Mouse (Mus musculus) heart, postnatal 0 days (tissue): ENCODE results near the gene Tdp1. TPM values are rescaled to one million over a fixed set of nuclear protein-coding genes. Genes with fewer than 3 reads are reported as not detected.

Experiments
- ATAC-seq: fragments of 200-750 bp; cut with Nextera tagmentation; 2 replicates; pipeline ENCODE4 v1.8.0; 2017; ENCODE audit warnings: low read depth, moderate number of reproducible peaks, moderate library complexity; ENCODE audit not compliant: insufficient read depth
- DNase-seq: peaks from one replicate; pipeline ENCODE4 v3.0.0-alpha.2; 2016; ENCODE audit warnings: low spot score
- H3K27ac ChIP-seq: fragments of 300-500 bp; sonication (generic); 2 replicates; pipeline ENCODE4 v1.5.1; 2014; ENCODE audit warnings: low read depth, mild to moderate bottlenecking
- H3K27me3 ChIP-seq: fragments of 300-500 bp; sonication (generic); 2 replicates; pipeline ENCODE4 v1.6.1; 2014; ENCODE audit warnings: low read length, mixed read lengths; ENCODE audit not compliant: control insufficient read depth, insufficient read depth
- H3K36me3 ChIP-seq: fragments of 300-500 bp; sonication (generic); replicated peaks from 2 replicates; pipeline ENCODE4 v1.6.1; 2014; ENCODE audit warnings: low read length, mixed read lengths; ENCODE audit not compliant: control insufficient read depth, insufficient read depth
- H3K4me1 ChIP-seq: fragments of 300-500 bp; sonication (generic); 2 replicates; pipeline ENCODE4 v1.6.1; 2014; ENCODE audit warnings: antibody characterized with exemption; ENCODE audit not compliant: control insufficient read depth, insufficient read depth
- H3K4me2 ChIP-seq: fragments of 300-500 bp; sonication (generic); 2 replicates; pipeline ENCODE4 v1.6.1; 2014; ENCODE audit warnings: low read depth, mild to moderate bottlenecking, low read length, moderate library complexity
- H3K4me3 ChIP-seq: fragments of 300-500 bp; sonication (generic); 2 replicates; pipeline ENCODE4 v1.5.1; 2014; ENCODE audit warnings: low read depth, low read length
- H3K9ac ChIP-seq: fragments of 300-500 bp; sonication (generic); replicated peaks from 2 replicates; pipeline ENCODE4 v1.6.1; 2014; ENCODE audit warnings: low read depth, low read length, mixed read lengths
- H3K9me3 ChIP-seq: fragments of 300-500 bp; sonication (generic); replicated peaks from 2 replicates; pipeline ENCODE4 v1.6.1; 2016; ENCODE audit warnings: low read length; ENCODE audit not compliant: control insufficient read depth
- CTCF ChIP-seq: IDR thresholded peaks from 2 replicates; pipeline ENCODE4 v1.5.1; 2016; ENCODE audit warnings: antibody characterized with exemption, control low read depth, low read depth
- EP300 ChIP-seq: IDR thresholded peaks from 2 replicates; pipeline ENCODE4 v1.6.1; 2016; ENCODE audit warnings: antibody characterized with exemption, low read depth
- WGBS: fragments of 180-500 bp; shearing (Covaris S2); extraction: QIAGEN DNeasy Blood & Tissue Kit; methylation state at CpG from one replicate; pipeline ENCODE4 v1.1.7; 2014; 5-methylcytosine and 5-hydroxymethylcytosine counted together
- polyA plus RNA-seq: library from polyadenylated mRNA; unstranded; fragments of >200 nt; fragmentation: Nextera tagmentation; extraction: Ambion mirVana; gene quantifications from 2 replicates; pipeline ENCODE4 v1.2.1, GENCODE M21; 2015
- total RNA-seq: library from RNA; depleted of rRNA; stranded (reverse); fragments of >200 nt; gene quantifications from 2 replicates; pipeline ENCODE4 v1.2.3, GENCODE M21; 2014; ENCODE audit warnings: low replicate concordance

Tdp1 gene
- total and polyA plus RNA-seq, 2 experiments from 2014 or later, result 8.8 to 13.7 TPM

- no peak overlapping the region for H3K9ac ChIP-seq
- no peaks in the 10 kb centered on the region for H3K9me3 ChIP-seq
- TF ChIP-seq EP300 (no peak), CTCF (no peak)
- ATAC-seq (no peak), DNase-seq (no peak)
- 0 out of 2 replicates have a peak, but pooled peaks cover 8% of the 10 kb centered on the region for H3K36me3 ChIP-seq
- no peak overlapping the region for H3K4me2 ChIP-seq
- no peaks in the 10 kb centered on the region for H3K4me1 ChIP-seq
- H3K4me3 ChIP-seq, result no peak overlapping the region
- no peak overlapping the region for H3K27ac ChIP-seq
- H3K27me3 ChIP-seq, result peaks cover 13% of the 10 kb centered on the region
These were observed 75.0 kb downstream of the Tdp1 start for GRCm38 (mm10) chr12:99959291-99959690.

- Histone ChIP-seq H3K27ac (no peak overlapping the region), H3K27me3 (peaks cover 20% of the 10 kb centered on the region), H3K36me3 (0 out of 2 replicates have a peak, but pooled peaks cover 8% of the 10 kb centered on the region), H3K4me1 (peaks cover 6% of the 10 kb centered on the region; the same call in 1 of the 2 replicates), H3K9me3 (no peaks in the 10 kb centered on the region), H3K4me3 (no peak overlapping the region), H3K4me2 (no peak overlapping the region), H3K9ac (no peak overlapping the region)
- TF ChIP-seq EP300 (no peak), CTCF (no peak)
- DNase-seq (no peak), ATAC-seq (no peak)
- WGBS, result 19% methylated on average over 10 of the region's 10 CpGs
These were observed 75.6 kb downstream of the Tdp1 start for GRCm38 (mm10) chr12:99959930-99960329.

GRCm38 (mm10) chr12:99960675-99961074, 76.4 kb downstream of the Tdp1 start:
- 0 out of 2 replicates have a peak, but pooled peaks cover 2% of the 10 kb centered on the region for H3K36me3 ChIP-seq
- peaks cover 27% of the 10 kb centered on the region for H3K27me3 ChIP-seq
- WGBS, result 67% methylated on average over 7 of the region's 7 CpGs
- ATAC-seq, result no peak
- H3K4me1 ChIP-seq, result peaks cover 11% of the 10 kb centered on the region; the same call in 1 of the 2 replicates
- no peak overlapping the region for H3K4me3 ChIP-seq
- no peak for TF ChIP-seq EP300
- no peak for TF ChIP-seq CTCF
- no peak overlapping the region for H3K27ac ChIP-seq
- H3K9me3 ChIP-seq, result no peaks in the 10 kb centered on the region
- no peak for DNase-seq
- H3K4me2 ChIP-seq, result no peak overlapping the region
- no peak overlapping the region for H3K9ac ChIP-seq

GRCm38 (mm10) chr12:99964301-99965202, 80.2 kb downstream of the Tdp1 start, which contains the start of gene Kcnk13:
Kcnk13 (plus strand) TSS chr12:99964499.
- peaks cover 16% of the 10 kb centered on the region; the same call in 1 of the 2 replicates for H3K4me1 ChIP-seq
- peak within 1 kb of the TSS; percentile 83 for H3K4me2 ChIP-seq
- peak; percentile 78 for DNase-seq
- no peak within 1 kb of the TSS for H3K27ac ChIP-seq
- TF ChIP-seq CTCF (peak; percentile 82), EP300 (no peak)
- peaks cover 65% of the 10 kb centered on the region for H3K27me3 ChIP-seq
- 1% methylated on average over 39 of the region's 39 CpGs for WGBS
- peak within 1 kb of the TSS; percentile 51 for H3K4me3 ChIP-seq
- H3K36me3 ChIP-seq, result no peaks in the 10 kb centered on the region
- peak; percentile 73 for ATAC-seq
- H3K9me3 ChIP-seq, result no peaks in the 10 kb centered on the region
- H3K9ac ChIP-seq, result peak within 1 kb of the TSS; percentile 14; the same call in 1 of the 2 replicates

- peak overlapping the region; percentile 83 for H3K4me2 ChIP-seq
- peak overlapping the region; percentile 51 for H3K4me3 ChIP-seq
- WGBS, result under 1% methylated on average over 72 of the region's 77 CpGs
- TF ChIP-seq EP300 (no peak), CTCF (no peak)
- 0 out of 2 replicates have a peak overlapping the region, but pooled peaks have one; percentile 14 for H3K9ac ChIP-seq
- ATAC-seq (peak; percentile 25; the same call in 1 of the 2 replicates), DNase-seq (no peak)
- H3K4me1 ChIP-seq, result peaks cover 16% of the 10 kb centered on the region; the same call in 1 of the 2 replicates
- H3K27ac ChIP-seq, result no peak overlapping the region
- no peaks in the 10 kb centered on the region for H3K9me3 ChIP-seq
- no peaks in the 10 kb centered on the region for H3K36me3 ChIP-seq
- H3K27me3 ChIP-seq, result peaks cover 70% of the 10 kb centered on the region
These were observed 81.1 kb downstream of the Tdp1 start for GRCm38 (mm10) chr12:99965203-99966115.
